Mouse (Mus musculus): ENCODE measurements around the gene Ppp1r15a. TPM values are rescaled to one million over a fixed set of nuclear protein-coding genes. Genes with fewer than 3 reads are reported as not detected.
"Not testable (repeated sequence)": the region's sequence is repeated elsewhere in the genome, so short reads cannot be mapped to it uniquely, and the experiment has no call there.

The Ppp1r15a gene
- polyA plus RNA-seq, 1 experiment, result 543 TPM

DNA sequence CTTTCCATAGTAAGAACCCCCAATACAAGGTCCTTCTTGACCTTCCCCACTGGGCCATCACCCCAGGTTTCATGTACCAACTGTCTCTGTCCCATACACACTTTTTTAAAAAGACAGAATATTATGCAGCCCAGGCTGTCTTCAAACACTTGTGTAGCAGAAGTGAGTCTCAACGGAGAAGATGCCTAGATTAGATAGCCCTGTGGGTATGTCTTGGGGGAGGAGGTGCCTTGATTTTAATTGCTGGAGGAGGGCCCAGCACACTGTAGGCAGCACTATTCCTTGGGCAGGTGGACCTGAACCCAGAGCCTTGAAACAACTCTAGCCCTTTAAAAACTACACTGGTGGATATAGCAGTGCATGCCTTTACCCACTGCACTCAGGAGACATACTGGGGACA lies 43.9 kb downstream of the Ppp1r15a start:
- Histone ChIP-seq H3K9me3 (ENCODE audit: control insufficient read depth, low read length) (no peaks in the 10 kb centered on the region), H3K4me1 (ENCODE audit: control insufficient read depth) (peaks cover 38% of the 10 kb centered on the region), H3K27me3 (ENCODE audit: control insufficient read depth) (no peaks in the 10 kb centered on the region), H3K4me3 (replicated peaks) (no peak overlapping the region), H3K36me3 (ENCODE audit: control insufficient read depth) (peaks cover 6% of the 10 kb centered on the region; the same call in 1 of the 2 replicates)
- TF ChIP-seq GATA1 (IDR thresholded peaks at IDR 0.05; ENCODE audit: low read length) (no peak), TAL1 (IDR thresholded peaks at IDR 0.05; ENCODE audit: low read length) (no peak)

DNA sequence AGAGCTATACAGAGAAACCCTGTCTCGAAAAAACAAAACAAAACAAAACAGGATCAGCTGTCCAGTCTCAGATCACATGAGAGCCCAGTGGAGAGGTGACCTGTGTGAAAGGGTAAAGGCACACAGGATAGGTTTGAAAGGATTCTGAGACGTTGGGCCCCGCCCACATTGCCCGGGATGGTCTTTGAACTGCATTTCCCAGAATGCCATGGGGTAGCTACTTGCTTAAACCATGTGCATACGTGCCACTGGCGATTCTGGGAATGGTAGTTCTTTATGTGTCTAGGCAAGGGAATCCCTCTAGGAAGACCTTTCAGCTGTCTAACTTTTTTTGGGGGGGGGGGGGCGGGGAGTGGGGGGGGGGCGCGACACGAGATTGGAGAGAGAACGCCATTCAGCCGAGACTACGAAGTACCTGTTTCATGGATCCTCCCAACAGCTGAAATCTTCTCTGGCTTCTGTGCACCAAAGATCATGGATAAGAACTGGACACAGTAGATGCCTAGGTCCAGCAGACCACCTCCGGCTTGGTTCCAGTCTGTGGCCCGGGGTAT lies 44.6 kb downstream of the Ppp1r15a start, which contains the start of gene Tulp2:
Gene Tulp2 (plus strand): TSS at position 504 of the 554 bp plus-strand sequence.
- Histone ChIP-seq H3K27me3 (ENCODE audit: control insufficient read depth) (no peaks in the 10 kb centered on the region), H3K4me3 (replicated peaks) (no peak within 1 kb of the TSS)
- no peak for TF ChIP-seq TAL1 (IDR thresholded peaks at IDR 0.05; ENCODE audit: low read length)

DNA sequence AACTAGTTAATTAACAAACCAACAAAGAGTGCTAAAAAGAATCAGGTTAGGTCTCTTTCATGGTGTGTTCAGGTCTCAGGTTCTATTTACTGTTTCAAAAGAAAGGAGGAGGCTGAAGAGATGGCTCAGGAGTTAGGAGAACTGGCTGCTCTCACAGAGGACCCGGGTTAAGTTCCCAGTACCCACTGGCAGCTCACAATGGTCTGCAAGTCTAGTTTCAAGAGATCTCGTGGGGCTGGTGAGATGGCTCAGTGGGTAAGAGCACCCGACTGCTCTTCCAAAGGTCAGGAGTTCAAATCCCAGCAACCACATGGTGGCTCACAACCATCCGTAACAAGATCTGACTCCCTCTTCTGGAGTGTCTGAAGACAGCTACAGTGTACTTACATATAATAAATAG lies 45.8 kb downstream of the Ppp1r15a start:
- not testable (repeated sequence) for H3K36me3 ChIP-seq (ENCODE audit: control insufficient read depth); H3K27me3 ChIP-seq (ENCODE audit: control insufficient read depth); H3K9me3 ChIP-seq (ENCODE audit: control insufficient read depth, low read length); H3K4me3 ChIP-seq (replicated peaks)
- H3K4me1 ChIP-seq (ENCODE audit: control insufficient read depth), result peaks cover 40% of the 10 kb centered on the region

More for the DNA sequence above, 44.6 kb downstream of the Ppp1r15a start, which contains the start of gene Tulp2:
- Histone ChIP-seq H3K36me3 (ENCODE audit: control insufficient read depth) (peaks cover 6% of the 10 kb centered on the region; the same call in 1 of the 2 replicates), H3K4me1 (ENCODE audit: control insufficient read depth) (peaks cover 38% of the 10 kb centered on the region), H3K9me3 (ENCODE audit: control insufficient read depth, low read length) (no peaks in the 10 kb centered on the region)

DNA sequence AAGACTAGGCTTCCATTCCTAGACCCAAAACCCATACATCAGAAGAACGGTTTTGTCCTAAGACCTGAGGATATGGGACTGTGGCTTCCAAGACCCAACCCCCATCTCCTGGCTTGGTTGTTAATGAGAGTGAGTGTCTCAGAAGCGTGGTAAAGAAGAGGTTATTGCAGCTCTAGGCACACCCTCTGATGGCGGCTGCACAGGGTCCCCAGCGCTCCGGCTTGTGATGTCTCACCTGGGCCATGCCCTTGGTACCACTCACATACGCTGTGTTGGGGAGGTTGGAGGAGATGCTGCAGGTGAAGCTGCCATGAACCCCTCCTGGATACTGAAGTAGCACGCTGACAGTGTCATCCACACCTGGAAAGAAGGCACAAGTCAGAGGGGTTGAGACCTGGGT lies 47.3 kb downstream of the Ppp1r15a start:
- Histone ChIP-seq H3K4me3 (replicated peaks) (no peak overlapping the region), H3K36me3 (ENCODE audit: control insufficient read depth) (peaks cover 8% of the 10 kb centered on the region; the same call in 1 of the 2 replicates), H3K27me3 (ENCODE audit: control insufficient read depth) (no peaks in the 10 kb centered on the region), H3K9me3 (ENCODE audit: control insufficient read depth, low read length) (no peaks in the 10 kb centered on the region), H3K4me1 (ENCODE audit: control insufficient read depth) (peaks cover 49% of the 10 kb centered on the region)
- TF ChIP-seq TAL1 (IDR thresholded peaks at IDR 0.05; ENCODE audit: low read length) (no peak), GATA1 (IDR thresholded peaks at IDR 0.05; ENCODE audit: low read length) (no peak)

DNA sequence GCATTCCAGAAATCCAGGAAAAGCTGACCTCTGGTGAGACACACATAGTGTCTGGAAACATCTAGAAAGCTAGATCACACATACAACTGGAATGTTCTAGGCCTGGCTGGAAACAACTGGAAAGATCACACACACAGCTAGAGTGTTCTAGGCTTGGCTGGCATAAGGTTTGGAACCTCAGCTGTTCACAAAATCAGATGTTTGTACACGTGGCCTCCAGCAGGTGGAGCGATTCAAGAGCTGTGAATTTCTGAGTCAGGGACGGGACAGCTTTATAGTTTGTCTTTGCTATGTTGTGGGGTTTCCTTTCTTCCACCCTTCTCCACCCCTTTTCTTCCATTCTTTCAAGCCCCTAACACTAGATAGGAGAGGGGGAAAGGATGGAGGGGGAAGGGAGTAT lies 49.1 kb downstream of the Ppp1r15a start:
- H3K4me3 ChIP-seq (replicated peaks), result no peak overlapping the region
- H3K36me3 ChIP-seq (ENCODE audit: control insufficient read depth), result peaks cover 8% of the 10 kb centered on the region; the same call in 1 of the 2 replicates
- TF ChIP-seq GATA1 (IDR thresholded peaks at IDR 0.05; ENCODE audit: low read length) (no peak), TAL1 (IDR thresholded peaks at IDR 0.05; ENCODE audit: low read length) (no peak)
- H3K4me1 ChIP-seq (ENCODE audit: control insufficient read depth), result peaks cover 47% of the 10 kb centered on the region
- no peaks in the 10 kb centered on the region for H3K27me3 ChIP-seq (ENCODE audit: control insufficient read depth)
- H3K9me3 ChIP-seq (ENCODE audit: control insufficient read depth, low read length), result no peaks in the 10 kb centered on the region

DNA sequence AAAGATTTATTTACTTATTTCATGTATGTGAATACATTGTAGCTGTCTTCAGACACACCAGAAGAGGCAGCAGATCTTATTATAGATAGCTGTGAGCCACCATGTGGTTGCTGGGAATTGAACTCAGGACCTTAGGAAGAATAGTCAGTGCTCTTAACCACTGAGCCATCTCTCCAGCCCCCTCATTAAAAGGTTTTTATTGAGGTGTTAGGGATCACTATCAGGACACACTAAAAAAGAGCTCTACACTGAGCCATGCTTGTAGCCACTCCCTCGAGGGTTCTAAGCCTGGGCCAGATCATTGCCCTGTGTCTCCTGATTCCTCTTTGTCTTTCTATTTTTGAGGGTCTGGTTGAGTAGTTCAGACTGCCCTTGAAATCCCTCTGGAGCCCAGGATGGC lies 49.6 kb downstream of the Ppp1r15a start:
- H3K9me3 ChIP-seq (ENCODE audit: control insufficient read depth, low read length), result no peaks in the 10 kb centered on the region
- H3K27me3 ChIP-seq (ENCODE audit: control insufficient read depth), result no peaks in the 10 kb centered on the region
- H3K4me1 ChIP-seq (ENCODE audit: control insufficient read depth), result peaks cover 48% of the 10 kb centered on the region
- H3K4me3 ChIP-seq (replicated peaks), result no peak overlapping the region
- H3K36me3 ChIP-seq (ENCODE audit: control insufficient read depth), result peaks cover 8% of the 10 kb centered on the region; the same call in 1 of the 2 replicates
- TF ChIP-seq TAL1 (IDR thresholded peaks at IDR 0.05; ENCODE audit: low read length) (no peak), GATA1 (IDR thresholded peaks at IDR 0.05; ENCODE audit: low read length) (no peak)

DNA sequence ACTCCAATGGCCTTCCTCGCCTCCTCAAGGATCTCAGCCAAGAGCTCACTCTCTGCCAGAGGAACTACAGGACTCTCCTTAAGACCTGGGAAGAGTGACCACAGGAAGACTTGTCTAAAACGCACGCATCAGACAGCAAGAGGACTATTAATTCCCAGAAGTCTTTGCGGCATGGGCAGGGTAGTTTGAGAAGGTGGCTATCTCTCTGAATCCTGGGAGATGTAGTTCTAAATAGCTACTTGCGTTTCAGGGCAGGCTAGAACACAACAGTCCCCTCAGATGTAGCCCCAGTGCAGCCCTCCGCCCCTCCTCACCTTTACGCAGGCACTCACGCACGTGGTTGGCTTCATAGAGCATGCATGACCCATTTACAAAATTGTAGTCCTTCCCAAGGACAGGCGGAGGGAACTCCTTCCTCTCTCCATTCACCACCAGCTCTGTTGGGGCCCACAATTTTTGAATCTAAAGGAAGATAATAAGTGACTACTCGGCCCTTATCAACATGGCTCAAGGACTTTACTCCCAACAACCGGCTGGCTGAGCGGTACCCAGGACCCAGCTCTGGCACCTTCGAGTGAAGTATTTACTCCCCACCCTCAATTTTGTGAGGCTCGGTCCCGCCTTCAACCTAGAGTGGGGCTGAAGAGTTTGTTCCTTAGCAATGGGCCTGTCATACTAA lies 50.6 kb downstream of the Ppp1r15a start:
- H3K36me3 ChIP-seq (ENCODE audit: control insufficient read depth), result peaks cover 8% of the 10 kb centered on the region; the same call in 1 of the 2 replicates
- peaks cover 50% of the 10 kb centered on the region for H3K4me1 ChIP-seq (ENCODE audit: control insufficient read depth)
- H3K9me3 ChIP-seq (ENCODE audit: control insufficient read depth, low read length), result no peaks in the 10 kb centered on the region
- no peak; the same call in 1 of the 2 replicates for TF ChIP-seq GATA1 (IDR thresholded peaks at IDR 0.05; ENCODE audit: low read length)
- TF ChIP-seq TAL1 (IDR thresholded peaks at IDR 0.05; ENCODE audit: low read length), result no peak
- H3K4me3 ChIP-seq (replicated peaks), result peak overlapping the region; percentile 58
- H3K27me3 ChIP-seq (ENCODE audit: control insufficient read depth), result no peaks in the 10 kb centered on the region

Other genes with a start within 250 kb of the Ppp1r15a start
- gene Slc6a21, start 248.8 kb downstream of the Ppp1r15a start, polyA plus RNA-seq (2012), result not detected in 2 replicates
- gene Trpm4, start 192.5 kb downstream of the Ppp1r15a start, polyA plus RNA-seq (2012), result 0.02 and 0.04 TPM in 2 replicates
- gene Hrc, start 191.0 kb downstream of the Ppp1r15a start, polyA plus RNA-seq (2012), result not detected in 2 replicates
- gene Ppfia3, start 159.2 kb downstream of the Ppp1r15a start, polyA plus RNA-seq (2012), result 0.13 and 0.33 TPM in 2 replicates
- gene Lin7b, start 155.7 kb downstream of the Ppp1r15a start, polyA plus RNA-seq (2012), result 0.18 TPM in 1 of 2 replicates, not detected in the other
- gene Snrnp70, start 130.5 kb downstream of the Ppp1r15a start, polyA plus RNA-seq (2012), result 68.0 and 79.6 TPM in 2 replicates
- gene Kcna7, start 120.6 kb downstream of the Ppp1r15a start, polyA plus RNA-seq (2012), result not detected in 2 replicates
- not detected in 2 replicates for gene Ntf5, start 112.6 kb downstream of the Ppp1r15a start, polyA plus RNA-seq (2012)
- gene Lhb, start 105.4 kb downstream of the Ppp1r15a start, polyA plus RNA-seq (2012), result not detected in 2 replicates
- 0.09 and 0.12 TPM in 2 replicates for gene Gys1, start 91.4 kb downstream of the Ppp1r15a start, polyA plus RNA-seq (2012)
- gene Ruvbl2, start 88.2 kb downstream of the Ppp1r15a start, polyA plus RNA-seq (2012), result 15.2 and 15.3 TPM in 2 replicates
- gene Ftl1, start 66.4 kb downstream of the Ppp1r15a start, polyA plus RNA-seq (2012), result 3,659 and 3,743 TPM in 2 replicates
- 24.4 and 25.7 TPM in 2 replicates for gene Bax, start 59.4 kb downstream of the Ppp1r15a start, polyA plus RNA-seq (2012)
- 0.03 and 0.08 TPM in 2 replicates for gene Tulp2, start 44.4 kb downstream of the Ppp1r15a start, polyA plus RNA-seq (2012)
- gene Gm45808, start 39.5 kb downstream of the Ppp1r15a start, polyA plus RNA-seq (2012), result not detected in 2 replicates
- gene Dhdh, start 37.5 kb downstream of the Ppp1r15a start, polyA plus RNA-seq (2012), result 0.01 and 0.02 TPM in 2 replicates
- gene Nucb1, start 15.9 kb downstream of the Ppp1r15a start, polyA plus RNA-seq (2012), result 54.7 and 66.6 TPM in 2 replicates
- 0.42 and 1.0 TPM in 2 replicates for gene Plekha4, start 62 bp upstream of the Ppp1r15a start, polyA plus RNA-seq (2012)
- gene Hsd17b14, start 28.6 kb upstream of the Ppp1r15a start, polyA plus RNA-seq (2012), result 0.31 and 0.50 TPM in 2 replicates
- gene Bcat2, start 43.9 kb upstream of the Ppp1r15a start, polyA plus RNA-seq (2012), result 1.1 and 2.6 TPM in 2 replicates
- gene Fgf21, start 89.2 kb upstream of the Ppp1r15a start, polyA plus RNA-seq (2012), result not detected in 2 replicates
- gene Fut1, start 91.0 kb upstream of the Ppp1r15a start, polyA plus RNA-seq (2012), result not detected in 2 replicates
- gene Izumo1, start 95.5 kb upstream of the Ppp1r15a start, polyA plus RNA-seq (2012), result 0.05 TPM in 1 of 2 replicates, not detected in the other
- gene Rasip1, start 101.2 kb upstream of the Ppp1r15a start, polyA plus RNA-seq (2012), result 0.04 and 0.06 TPM in 2 replicates
- gene Mamstr, start 113.7 kb upstream of the Ppp1r15a start, polyA plus RNA-seq (2012), result not detected in 2 replicates
- gene Fut2, start 140.1 kb upstream of the Ppp1r15a start, polyA plus RNA-seq (2012), result 0.09 TPM in 1 of 2 replicates, not detected in the other
- not detected in 2 replicates for gene Ntn5, start 157.8 kb upstream of the Ppp1r15a start, polyA plus RNA-seq (2012)
- gene Sec1, start 168.1 kb upstream of the Ppp1r15a start, polyA plus RNA-seq (2012), result not detected in 2 replicates
- gene Car11, start 173.6 kb upstream of the Ppp1r15a start, polyA plus RNA-seq (2012), result not detected in 2 replicates
- gene Dbp, start 178.8 kb upstream of the Ppp1r15a start, polyA plus RNA-seq (2012), result 0.07 TPM in 2 replicates
- 1,232 and 1,322 TPM in 2 replicates for gene Rpl18, start 189.2 kb upstream of the Ppp1r15a start, polyA plus RNA-seq (2012)
- gene Sphk2, start 191.7 kb upstream of the Ppp1r15a start, polyA plus RNA-seq (2012), result 5.1 and 5.7 TPM in 2 replicates
- gene Fam83e, start 194.9 kb upstream of the Ppp1r15a start, polyA plus RNA-seq (2012), result 0.03 and 0.11 TPM in 2 replicates
- not detected in 2 replicates for gene Spaca4, start 199.5 kb upstream of the Ppp1r15a start, polyA plus RNA-seq (2012)

Data from erythroblast, embryonic 14.5 days (primary cell).